Mouse (Mus musculus) small intestine, adult 2 months (tissue): ENCODE results near the gene Slc38a11. TPM values are rescaled to one million over a fixed set of nuclear protein-coding genes. Genes with fewer than 3 reads are reported as not detected.

Source experiments
- H3K27ac ChIP-seq: fragments of 200-500 bp; 2 replicates; pipeline ENCODE4 v1.5.1; 2012; ENCODE audit warnings: low read depth, low read length, control low read depth, inconsistent platforms; ENCODE audit not compliant: insufficient read depth
- H3K27me3 ChIP-seq: fragments of 200-500 bp; 2 replicates; pipeline ENCODE4 v1.6.1; 2012; ENCODE audit warnings: mild to moderate bottlenecking, moderate library complexity, low read length, inconsistent platforms; ENCODE audit not compliant: control insufficient read depth, insufficient read depth
- H3K36me3 ChIP-seq: fragments of 200-500 bp; 2 replicates; pipeline ENCODE4 v1.6.1; 2012; ENCODE audit warnings: mild to moderate bottlenecking, low read length, control low read depth, inconsistent platforms; ENCODE audit not compliant: control insufficient read depth, insufficient read depth
- H3K4me1 ChIP-seq: fragments of 200-500 bp; 2 replicates; pipeline ENCODE4 v1.6.1; 2012; ENCODE audit warnings: low read length, inconsistent platforms, mixed read lengths; ENCODE audit not compliant: control insufficient read depth, insufficient read depth, insufficient read length
- H3K4me3 ChIP-seq: fragments of 200-500 bp; 2 replicates; pipeline ENCODE4 v1.5.1; 2012; ENCODE audit warnings: low read depth, mild to moderate bottlenecking, control low read depth, inconsistent platforms, low read length, moderate library complexity
- CTCF ChIP-seq: fragments of 200-500 bp; IDR thresholded peaks from 2 replicates; pipeline ENCODE4 v1.5.1; 2012; ENCODE audit warnings: low read depth, mild to moderate bottlenecking, control low read depth, inconsistent platforms, low read length, moderate library complexity, mixed read lengths; ENCODE audit not compliant: insufficient replicate concordance, insufficient read length; ENCODE audit errors: extremely low read depth
- POLR2A ChIP-seq: fragments of 200-500 bp; IDR thresholded peaks from 2 replicates; pipeline ENCODE4 v1.6.1; 2012; ENCODE audit warnings: low read depth, mild to moderate bottlenecking, control low read depth, inconsistent platforms, low read length, moderate library complexity
- WGBS: fragments of 180-500 bp; shearing (Covaris S2); methylation state at CpG from one replicate; pipeline ENCODE4 v1.1.7; 2018; 5-methylcytosine and 5-hydroxymethylcytosine counted together
- polyA plus RNA-seq: library from polyadenylated mRNA; depleted of rRNA; stranded (reverse); fragments of >200 nt; gene quantifications from 2 replicates; pipeline ENCODE4 v1.2.3, GENCODE M21; 2012

Slc38a11 gene
- polyA plus RNA-seq, 1 experiment = 0.53 TPM

DNA sequence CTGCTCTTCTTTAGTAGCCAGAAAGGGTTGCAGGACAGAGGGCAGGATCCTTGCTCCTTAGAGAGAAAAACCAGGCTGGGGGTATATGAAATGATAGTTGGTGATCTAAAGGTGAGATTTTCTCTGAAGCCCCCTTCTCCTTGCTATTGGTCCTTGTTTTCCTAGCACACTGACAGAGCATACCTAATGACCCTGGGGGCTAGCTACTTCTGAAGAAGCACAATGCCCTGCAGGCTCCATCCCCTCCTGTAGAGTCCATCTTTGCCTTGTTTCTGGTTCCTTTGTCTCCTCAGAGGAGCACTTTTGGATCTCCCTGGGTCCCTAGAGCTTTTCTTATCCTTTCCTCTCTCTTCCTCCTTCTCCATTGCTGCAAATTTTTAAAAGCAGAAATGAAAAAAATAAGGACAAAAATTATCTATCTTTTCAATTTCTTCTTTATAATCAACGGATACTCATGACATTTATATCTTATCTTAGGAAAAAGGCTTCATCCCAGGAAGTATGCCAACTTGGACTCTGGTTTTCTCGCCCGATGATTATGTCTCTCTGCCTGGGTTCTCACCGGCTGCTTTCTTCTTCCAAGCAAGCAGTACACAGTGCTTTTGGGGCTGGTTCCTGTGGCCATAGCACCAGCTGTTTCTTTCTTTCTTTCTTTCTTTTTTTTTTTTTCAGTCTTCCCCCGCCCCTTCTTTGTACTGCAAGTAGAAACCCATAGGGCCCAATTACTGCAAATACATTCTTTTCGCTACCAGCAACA is 41.7 kb downstream of the Slc38a11 start:
- no peak for TF ChIP-seq CTCF
- TF ChIP-seq POLR2A = no peak

DNA sequence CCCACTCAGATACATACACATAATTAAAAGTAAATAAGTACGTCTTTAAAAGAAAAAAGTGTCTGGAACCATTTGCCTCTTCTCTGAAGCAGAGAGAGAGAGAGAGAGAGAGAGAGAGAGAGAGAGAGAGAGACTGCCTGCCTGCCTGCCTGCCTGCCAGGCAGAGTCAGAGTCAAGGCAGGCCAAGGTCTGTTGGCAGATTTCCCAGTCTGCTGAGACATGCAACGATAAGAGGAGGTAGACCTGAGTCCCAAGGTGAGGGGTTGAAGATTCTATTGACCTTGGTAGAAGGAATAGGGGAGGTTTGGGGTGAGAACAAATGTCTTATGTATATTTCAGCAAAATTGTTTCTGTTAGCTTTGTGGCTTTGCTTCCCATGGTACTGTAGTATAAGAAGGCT is 42.9 kb downstream of the Slc38a11 start:
- TF ChIP-seq CTCF (no peak), POLR2A (no peak)
- Histone ChIP-seq H3K4me3 (no peak overlapping the region), H3K36me3 (no peaks in the 10 kb centered on the region), H3K27me3 (no peaks in the 10 kb centered on the region), H3K27ac (no peak overlapping the region), H3K4me1 (no peaks in the 10 kb centered on the region)
- WGBS = 18% methylated on average over 2 of the region's 2 CpGs

More for the DNA sequence above, 41.7 kb downstream of the Slc38a11 start:
- Histone ChIP-seq H3K4me1 (no peaks in the 10 kb centered on the region), H3K27ac (no peak overlapping the region), H3K36me3 (no peaks in the 10 kb centered on the region), H3K27me3 (no peaks in the 10 kb centered on the region; the same call in 1 of the 2 replicates), H3K4me3 (no peak overlapping the region)
- WGBS = 62% methylated on average over 6 of the region's 6 CpGs

DNA sequence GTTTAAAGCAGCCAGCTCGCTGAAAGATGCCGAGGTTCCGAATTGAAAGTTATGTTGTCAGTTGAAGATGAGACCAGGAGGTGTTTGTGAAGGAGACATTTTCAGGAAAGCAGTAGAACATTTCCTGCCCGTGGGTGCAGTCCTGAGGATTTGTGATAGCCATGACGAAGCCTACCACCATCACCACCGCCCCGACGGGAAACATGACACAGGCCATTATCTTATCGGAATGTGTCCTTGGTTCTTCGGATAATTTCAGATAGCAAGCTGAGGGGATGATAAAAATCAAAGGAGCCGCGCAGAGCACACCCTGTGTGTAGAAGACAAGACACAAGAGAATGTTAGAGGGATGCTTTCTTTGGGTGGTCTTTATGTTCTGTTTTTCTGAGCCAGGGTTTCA is 47.1 kb downstream of the Slc38a11 start:
- TF ChIP-seq CTCF (no peak), POLR2A (no peak)
- WGBS = 57% methylated on average over 12 of the region's 12 CpGs
- no peaks in the 10 kb centered on the region for H3K4me1 ChIP-seq
- H3K4me3 ChIP-seq = no peak overlapping the region
- no peaks in the 10 kb centered on the region for H3K36me3 ChIP-seq
- no peaks in the 10 kb centered on the region; the same call in 1 of the 2 replicates for H3K27me3 ChIP-seq
- H3K27ac ChIP-seq = no peak overlapping the region

DNA sequence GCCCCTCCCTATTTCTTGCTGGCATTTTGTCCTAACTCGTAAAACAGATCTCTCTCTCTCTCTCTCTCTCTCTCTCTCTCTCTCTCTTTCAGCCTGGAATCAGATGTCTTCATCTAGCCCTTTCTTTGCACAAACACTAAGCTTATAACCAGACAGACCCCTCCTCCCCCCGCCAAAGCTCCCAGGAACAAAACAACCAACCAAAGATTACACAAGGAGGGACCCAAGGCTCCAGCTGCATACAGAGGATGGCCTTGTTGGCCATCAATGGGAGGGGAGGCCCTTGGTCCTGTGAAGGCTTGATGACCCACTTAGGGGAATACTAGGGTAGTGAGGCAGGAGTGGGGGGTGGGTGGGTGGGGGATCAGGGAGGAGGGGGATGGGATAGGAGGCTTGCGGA is 52.6 kb downstream of the Slc38a11 start:
- TF ChIP-seq POLR2A (no peak), CTCF (no peak)
- Histone ChIP-seq H3K27me3 (no peaks in the 10 kb centered on the region; the same call in 1 of the 2 replicates), H3K36me3 (no peaks in the 10 kb centered on the region), H3K27ac (no peak overlapping the region), H3K4me3 (no peak overlapping the region), H3K4me1 (no peaks in the 10 kb centered on the region)
- 69% methylated on average over 3 of the region's 3 CpGs for WGBS

DNA sequence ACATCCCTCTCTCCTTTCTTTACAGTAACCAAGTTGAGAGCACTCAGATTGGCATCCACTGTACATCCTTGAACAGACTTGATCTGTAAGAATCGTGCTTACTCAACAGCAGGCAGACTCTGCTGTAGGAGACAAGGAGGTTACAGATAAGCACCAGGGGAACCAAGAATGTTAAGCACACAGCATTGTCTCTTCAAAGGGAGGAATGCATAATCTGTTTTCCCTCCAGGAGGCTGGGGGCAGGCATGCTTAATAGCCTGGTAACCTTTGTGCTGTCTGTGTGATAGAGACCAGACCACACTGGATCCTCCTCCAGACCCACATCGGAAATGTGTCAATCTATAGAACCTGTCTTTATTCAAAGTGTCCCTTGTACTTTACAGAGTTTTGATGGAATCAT is 67.3 kb downstream of the Slc38a11 start:
- Histone ChIP-seq H3K36me3 (no peaks in the 10 kb centered on the region), H3K27me3 (no peaks in the 10 kb centered on the region), H3K4me1 (no peaks in the 10 kb centered on the region), H3K27ac (no peak overlapping the region), H3K4me3 (no peak overlapping the region)
- 50% methylated on average over 2 of the region's 2 CpGs for WGBS
- TF ChIP-seq POLR2A = no peak
- no peak for TF ChIP-seq CTCF

DNA sequence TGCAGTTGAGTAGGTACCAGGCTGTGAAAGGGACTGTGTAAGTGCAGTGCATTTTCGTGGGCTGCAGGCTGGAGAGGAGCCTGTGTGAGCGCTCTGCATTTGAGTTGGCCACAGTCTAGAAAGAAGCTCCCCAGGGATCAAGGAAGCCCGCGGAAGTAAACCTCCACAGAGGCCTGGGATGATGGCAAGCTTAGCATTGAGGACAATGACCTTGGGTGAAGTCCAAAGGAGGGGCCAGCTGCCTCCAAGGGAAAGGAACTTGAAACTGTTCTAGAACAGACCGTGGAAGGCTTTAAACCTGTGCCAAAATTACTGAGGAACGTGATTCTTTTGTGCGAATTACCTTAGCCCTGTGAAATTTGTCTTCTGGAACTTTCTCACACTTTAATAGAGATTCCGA is 69.7 kb downstream of the Slc38a11 start:
- WGBS = 46% methylated on average over 8 of the region's 8 CpGs
- H3K27ac ChIP-seq = no peak overlapping the region
- no peak overlapping the region for H3K4me3 ChIP-seq
- H3K4me1 ChIP-seq = no peaks in the 10 kb centered on the region
- TF ChIP-seq POLR2A (no peak), CTCF (no peak)
- no peaks in the 10 kb centered on the region for H3K36me3 ChIP-seq
- no peaks in the 10 kb centered on the region for H3K27me3 ChIP-seq

DNA sequence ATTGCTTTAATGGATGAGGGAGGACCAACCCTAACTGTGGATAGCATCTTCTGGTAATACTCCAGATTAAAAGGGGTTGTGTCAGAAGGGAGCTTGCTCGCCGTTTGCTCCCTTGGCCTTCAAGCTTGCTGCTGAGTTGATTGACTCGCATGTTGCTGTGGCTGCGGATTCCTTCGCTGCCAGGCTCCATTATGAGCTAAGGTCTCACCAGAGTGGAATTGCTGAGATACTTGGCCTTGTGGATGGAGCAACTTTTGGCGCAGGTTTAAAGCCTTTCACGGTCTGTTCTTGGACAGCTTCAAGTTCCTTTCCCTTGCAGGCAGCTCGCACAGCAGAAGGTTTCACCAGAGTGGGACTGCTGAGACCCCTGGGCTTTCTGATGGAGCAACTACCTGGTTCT is 70.4 kb downstream of the Slc38a11 start:
- WGBS = 91% methylated on average over 8 of the region's 8 CpGs
- H3K4me1 ChIP-seq = no peaks in the 10 kb centered on the region
- no peaks in the 10 kb centered on the region for H3K27me3 ChIP-seq
- no peak overlapping the region for H3K4me3 ChIP-seq
- H3K27ac ChIP-seq = no peak overlapping the region
- H3K36me3 ChIP-seq = no peaks in the 10 kb centered on the region
- TF ChIP-seq CTCF = no peak
- TF ChIP-seq POLR2A = no peak
